Mouse (Mus musculus): Measurements from ENCODE around the gene Shb.

Gene Shb

GRCm38 (mm10) chr4:45527562-45528354, 4.5 kb downstream of the Shb start:
- DNase-seq (ENCODE audit: low spot score) = peak; percentile 39

- DNase-seq (ENCODE audit: low spot score) = no peak
These were observed 5.3 kb downstream of the Shb start for GRCm38 (mm10) chr4:45526846-45527561.

DNA sequence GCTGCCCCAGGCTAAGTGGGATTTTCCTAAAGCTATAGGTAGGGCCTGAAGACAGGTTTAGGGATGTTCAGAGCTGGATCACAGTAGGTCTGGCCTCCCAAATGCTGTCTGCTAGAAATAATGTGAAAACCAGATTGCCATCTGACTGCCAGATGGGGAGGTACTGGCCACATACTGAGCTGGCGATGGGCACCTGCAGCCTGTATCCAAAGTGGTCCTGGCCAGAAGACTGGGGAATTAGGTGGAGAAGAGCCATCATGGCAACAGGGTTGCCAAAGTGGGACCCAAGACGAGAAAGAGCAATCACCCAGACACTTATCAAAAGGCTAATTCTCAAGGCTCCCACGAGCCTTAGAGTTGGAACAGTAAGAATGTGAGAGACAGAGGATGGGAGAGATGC, 6.1 kb downstream of the Shb start:
- no peak for DNase-seq (ENCODE audit: low spot score)

DNA sequence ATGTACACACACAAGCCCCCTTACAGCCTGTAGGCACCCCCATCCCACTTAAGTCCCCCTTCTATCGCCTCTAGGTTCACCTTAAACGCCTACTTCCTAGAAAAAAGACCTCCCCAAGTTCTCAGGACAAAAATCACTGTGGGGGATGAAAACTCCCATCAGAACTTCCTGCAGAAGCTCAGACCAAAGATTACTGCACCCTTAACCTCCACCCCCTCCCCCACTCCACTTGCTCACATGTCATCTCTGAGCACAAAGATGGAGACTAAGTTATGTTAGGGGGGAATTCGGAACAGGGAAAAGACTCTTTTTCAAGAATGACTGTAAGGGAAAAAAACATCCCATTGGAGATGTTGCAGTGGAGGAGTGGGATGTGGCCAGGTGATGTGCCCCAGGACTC, 6.7 kb downstream of the Shb start:
- DNase-seq (ENCODE audit: low spot score) = no peak

- DNase-seq (ENCODE audit: low spot score) = no peak
These were observed 7.7 kb downstream of the Shb start for GRCm38 (mm10) chr4:45524602-45525001.

- DNase-seq (ENCODE audit: low spot score) = no peak
These were observed 8.9 kb downstream of the Shb start for GRCm38 (mm10) chr4:45523360-45523759.

DNA sequence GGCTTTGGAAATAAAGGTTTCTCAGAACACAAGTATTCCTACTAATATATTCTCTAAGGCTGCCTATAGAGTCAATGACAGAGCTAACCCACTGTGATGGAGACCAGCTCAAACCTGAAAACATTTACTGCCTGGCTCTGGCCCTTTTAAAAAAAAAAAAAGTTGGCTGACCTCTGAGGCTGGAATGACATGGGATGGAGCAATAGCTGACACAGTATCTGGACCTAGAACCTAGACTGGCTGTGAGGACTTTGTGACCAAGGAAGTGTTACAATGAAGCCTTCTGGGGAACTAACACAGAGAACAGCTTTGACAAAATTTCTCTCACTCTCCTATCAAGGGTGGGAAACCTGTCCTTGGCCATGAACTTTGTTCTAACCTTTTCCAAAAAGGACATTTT, 9.3 kb downstream of the Shb start:
- DNase-seq (ENCODE audit: low spot score) = no peak

GRCm38 (mm10) chr4:45522583-45522900, 9.7 kb downstream of the Shb start:
- DNase-seq (ENCODE audit: low spot score) = no peak

DNA sequence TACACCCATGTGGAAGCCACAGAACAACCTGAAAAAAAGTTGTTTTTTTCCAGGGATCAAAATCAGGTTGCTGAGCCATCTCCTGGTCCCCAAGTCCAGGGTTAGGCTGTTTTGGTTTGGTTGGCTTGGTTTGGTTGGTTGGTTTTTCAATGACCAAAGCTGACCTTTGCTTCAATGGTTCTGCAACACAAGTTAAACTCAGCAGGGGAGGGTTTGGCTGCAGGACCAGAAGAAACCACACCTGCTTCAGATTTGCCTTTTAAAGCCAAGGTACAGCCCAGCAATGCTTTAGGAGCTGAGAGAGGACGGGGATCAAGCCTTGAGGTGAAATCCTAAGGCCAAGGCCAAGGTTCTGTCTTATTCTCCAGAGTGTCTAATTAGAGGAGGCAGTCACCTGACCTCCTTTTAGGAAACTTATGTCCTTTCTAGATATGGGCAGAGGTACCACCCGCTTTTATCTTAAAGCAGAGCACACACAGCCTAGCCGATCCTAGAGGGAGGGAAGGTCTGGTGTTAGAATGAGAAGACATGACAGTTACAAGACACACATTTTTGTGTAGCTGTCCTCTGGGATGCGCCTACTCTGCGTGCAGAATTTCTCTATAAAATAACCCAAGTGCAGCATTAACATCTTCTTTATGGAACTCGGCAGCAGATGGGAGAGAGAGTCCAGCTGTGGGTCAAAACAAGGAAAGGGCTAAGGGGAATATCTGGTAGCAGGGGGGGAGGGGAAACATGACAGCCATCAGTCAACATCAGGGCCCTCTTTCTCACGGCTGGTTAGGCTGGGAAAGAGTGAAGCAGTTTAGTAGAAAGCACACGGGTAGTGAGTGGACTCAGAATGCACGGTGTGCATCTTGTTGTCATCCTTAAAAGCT, 10.3 kb downstream of the Shb start:
- DNase-seq (ENCODE audit: low spot score) = no peak

DNA sequence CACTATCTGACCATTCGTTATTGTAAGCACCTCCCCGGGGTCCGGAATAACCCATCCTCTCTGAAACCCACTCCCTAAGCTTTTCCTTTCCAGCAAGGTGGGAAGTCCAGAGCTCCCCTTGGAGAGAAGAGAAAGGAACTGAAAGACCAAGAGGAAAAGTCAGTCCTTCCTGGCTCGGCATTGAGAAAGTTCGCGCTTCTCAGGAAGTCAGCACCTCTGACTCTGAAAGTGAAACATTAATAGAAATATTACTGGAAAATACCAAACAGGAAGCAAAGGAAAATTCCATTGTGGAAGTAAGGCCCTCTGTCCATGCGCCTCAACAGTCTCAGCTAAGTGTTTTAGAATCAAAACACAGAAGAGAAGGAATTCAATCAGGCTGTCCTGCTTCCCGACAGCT, 11.9 kb downstream of the Shb start:
- DNase-seq (ENCODE audit: low spot score) = no peak

DNA sequence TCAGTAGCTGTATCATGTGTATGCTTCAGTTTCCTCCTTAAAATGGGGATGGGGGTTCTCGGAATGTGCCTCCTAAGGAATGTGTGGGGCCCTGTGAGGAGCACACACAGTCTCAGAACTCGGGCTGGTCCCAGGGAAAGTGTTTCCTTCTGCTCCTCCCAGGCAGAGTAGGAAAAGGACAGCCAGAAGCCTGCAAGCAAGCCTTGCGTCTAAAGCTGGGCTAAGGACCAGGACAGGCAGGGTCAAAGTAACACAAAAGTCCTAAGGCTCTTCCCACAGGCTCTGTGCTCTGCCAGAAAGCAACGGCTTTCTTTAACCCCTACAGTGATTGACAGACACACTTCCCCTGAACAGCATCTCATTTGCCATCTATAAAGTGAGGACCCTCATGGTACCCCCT, 14.9 kb downstream of the Shb start:
- DNase-seq (ENCODE audit: low spot score) = no peak

DNA sequence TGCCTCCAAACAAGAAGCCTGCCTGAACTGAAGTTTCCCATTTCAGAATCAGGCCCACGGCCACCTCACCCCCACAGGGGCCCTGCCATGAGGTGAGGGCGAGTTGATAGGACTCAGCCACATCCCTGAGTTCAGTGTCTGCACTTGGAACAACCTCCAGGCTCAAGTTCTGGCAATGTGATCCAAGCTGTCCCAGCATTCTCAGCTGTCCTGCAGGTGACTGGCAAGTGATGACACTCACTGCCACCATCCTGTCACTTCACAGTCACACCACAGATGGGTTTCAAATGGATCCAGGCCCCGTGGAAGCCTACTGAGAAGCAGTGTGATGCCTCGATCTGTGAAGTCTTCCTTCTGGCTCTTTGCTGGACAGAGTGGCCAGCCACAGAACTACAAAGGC, 16.4 kb downstream of the Shb start:
- no peak for DNase-seq (ENCODE audit: low spot score)

DNA sequence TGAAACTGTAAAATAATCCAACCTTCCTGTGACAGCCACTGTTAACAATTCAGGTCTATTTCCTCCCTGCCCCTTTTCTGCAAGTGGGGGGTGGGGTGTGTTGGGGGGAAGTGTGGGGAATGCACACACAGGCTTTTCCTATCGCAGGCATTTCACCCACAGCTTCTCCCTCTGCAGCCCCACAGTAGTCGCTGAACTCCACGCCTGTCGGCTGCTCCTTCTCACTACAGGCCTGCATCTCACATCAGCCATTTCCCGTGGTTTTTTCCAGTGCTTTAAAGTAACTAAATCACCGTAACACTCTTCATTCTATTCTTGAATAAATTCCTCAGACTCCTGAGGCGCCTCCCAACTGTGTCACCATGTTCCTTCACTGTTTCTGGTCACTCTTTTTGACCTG, 17.9 kb downstream of the Shb start:
- DNase-seq (ENCODE audit: low spot score) = no peak

GRCm38 (mm10) chr4:45513791-45514293, 18.4 kb downstream of the Shb start:
- peak; percentile 49 for DNase-seq (ENCODE audit: low spot score)

DNA sequence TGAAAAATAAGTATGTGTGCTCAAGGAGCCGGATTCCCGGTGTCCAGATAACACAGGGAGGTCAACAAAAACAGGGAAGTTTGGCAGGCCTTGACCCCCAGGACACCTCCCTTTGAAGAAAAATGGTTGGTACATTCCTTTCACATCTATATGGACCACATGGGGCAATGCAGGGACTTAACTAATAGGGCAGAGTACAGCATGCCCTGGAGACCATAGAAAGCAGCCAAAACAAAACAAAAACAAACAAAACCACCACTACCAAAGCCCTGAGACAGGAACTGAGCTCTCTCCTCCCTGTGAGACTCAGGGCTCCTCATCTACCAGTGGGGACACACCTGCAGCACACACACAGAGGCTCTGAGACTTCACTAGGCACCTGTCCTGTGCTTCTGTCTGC, 18.9 kb downstream of the Shb start:
- no peak for DNase-seq (ENCODE audit: low spot score)

DNA sequence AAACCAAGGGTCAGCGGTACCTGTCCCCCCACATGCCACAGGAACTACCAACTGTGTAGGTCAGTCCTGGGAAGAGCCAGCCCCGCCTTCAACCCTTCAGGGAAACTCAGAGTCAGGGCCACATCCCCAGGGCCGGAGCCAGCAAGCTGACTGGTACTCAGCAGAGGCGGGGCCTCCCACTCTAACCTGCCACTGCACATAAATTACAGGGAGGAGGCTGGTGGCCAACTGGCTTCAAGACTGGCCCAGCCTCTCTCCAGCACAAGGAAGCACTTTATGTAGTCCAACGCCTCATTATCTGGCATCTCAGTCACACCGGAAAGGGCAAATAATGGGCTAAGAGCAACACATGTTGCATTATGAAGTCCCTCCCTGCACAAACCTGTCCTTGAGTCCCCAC, 22.1 kb downstream of the Shb start:
- peak; percentile 79 for DNase-seq (ENCODE audit: low spot score)

- no peak for DNase-seq (ENCODE audit: low spot score)
These were observed 22.9 kb downstream of the Shb start for GRCm38 (mm10) chr4:45509416-45509815.

GRCm38 (mm10) chr4:45508469-45508868, 23.8 kb downstream of the Shb start:
- no peak for DNase-seq (ENCODE audit: low spot score)

DNA sequence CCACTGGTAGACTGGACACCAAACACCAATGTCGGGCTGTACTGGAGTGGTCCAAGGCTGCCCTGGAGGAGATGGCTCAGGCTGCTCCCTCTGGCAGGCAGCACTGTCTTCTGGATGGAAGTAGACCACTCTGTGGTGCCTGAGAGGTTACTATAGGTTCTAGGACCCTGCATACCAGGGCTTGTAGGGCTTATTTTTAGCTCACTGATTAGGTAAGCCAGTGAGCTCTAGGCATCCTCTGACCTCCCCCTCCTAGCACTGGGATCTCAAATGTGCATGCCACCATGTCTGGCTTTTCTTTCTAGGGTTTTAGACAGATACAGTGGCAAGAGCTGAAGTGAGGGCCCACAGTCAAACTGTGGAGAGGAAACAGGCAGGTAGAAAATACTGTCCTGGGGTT, 24.8 kb downstream of the Shb start:
- DNase-seq (ENCODE audit: low spot score) = no peak

DNA sequence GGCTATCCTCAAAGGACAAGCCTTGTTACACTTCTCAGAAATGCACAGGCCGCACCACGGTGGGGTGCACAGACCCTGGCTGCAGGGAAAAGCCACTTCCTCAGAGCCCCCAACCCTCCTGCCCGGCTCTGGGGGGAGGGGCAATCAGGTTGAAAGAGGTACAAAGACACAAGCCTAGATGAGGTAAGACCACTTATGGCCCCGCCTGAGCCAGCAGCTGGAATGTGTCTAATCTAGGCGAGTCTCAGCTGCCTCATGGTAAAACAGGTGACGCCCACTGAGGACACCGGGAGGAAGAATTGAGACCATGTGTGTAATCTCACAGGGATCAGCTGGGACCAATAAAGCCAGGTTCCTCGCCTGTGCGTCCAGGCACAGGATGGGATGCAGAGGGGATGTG, 25.2 kb downstream of the Shb start:
- DNase-seq (ENCODE audit: low spot score) = no peak

DNA sequence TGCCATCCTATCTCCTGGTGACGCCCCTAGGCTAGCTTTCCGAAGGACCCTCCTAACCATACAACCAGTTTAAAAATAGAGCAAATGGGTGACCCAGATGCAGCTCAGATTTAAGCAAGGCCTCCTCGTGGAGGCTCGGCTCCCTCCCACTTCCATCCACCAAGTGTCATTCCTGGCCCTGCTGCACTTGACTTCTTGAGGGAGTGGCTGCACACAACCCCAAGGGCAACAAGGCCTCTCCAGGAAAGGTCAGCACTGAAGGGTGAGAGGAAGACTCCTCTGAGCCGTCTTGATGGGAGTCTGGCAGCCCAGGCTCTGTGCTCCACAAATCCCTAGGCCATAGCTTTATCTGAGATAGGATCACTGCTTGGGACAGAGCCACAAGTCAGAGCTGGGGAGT, 25.7 kb downstream of the Shb start:
- DNase-seq (ENCODE audit: low spot score) = no peak

- DNase-seq (ENCODE audit: low spot score) = no peak
These were observed 26.6 kb downstream of the Shb start for GRCm38 (mm10) chr4:45505671-45506070.

DNA sequence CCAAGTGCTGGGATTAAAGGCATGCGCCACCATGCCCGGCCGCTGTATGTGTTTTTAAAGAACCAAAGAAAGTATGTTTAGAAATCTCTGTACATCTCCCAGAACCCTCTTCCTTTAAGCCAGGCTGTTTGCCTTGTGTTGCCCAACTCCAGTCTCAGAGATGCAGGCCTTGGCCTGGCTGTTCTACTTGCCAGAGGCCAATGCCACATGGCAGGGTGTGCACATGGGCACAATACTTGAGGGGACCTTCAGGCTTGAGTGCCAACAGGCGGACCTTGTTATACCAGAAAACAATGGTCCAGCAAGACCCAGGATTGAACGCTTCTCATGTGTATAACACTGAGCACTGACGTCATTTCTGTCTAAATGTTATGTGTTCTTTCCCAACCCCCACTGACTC, 27.1 kb downstream of the Shb start:
- DNase-seq (ENCODE audit: low spot score) = no peak
